Mouse (Mus musculus) ES-E14 (cell line): Measurements from ENCODE around the gene Zfp688.

Experiments
- CHD2 ChIP-seq: IDR thresholded peaks from 2 replicates; pipeline ENCODE4 v1.6.1; 2014; ENCODE audit warnings: mild to moderate bottlenecking, low read depth, low read length, inconsistent platforms
- ZC3H11A ChIP-seq: IDR thresholded peaks from 2 replicates; pipeline ENCODE4 v1.6.1; 2012; ENCODE audit warnings: low read depth, mild to moderate bottlenecking, inconsistent platforms, low read length, borderline replicate concordance
- ZNF384 ChIP-seq: IDR thresholded peaks from 2 replicates; pipeline ENCODE4 v1.6.1; 2012; ENCODE audit warnings: low read depth, low read length, inconsistent platforms

- TF ChIP-seq ZC3H11A, result no peak
- TF ChIP-seq CHD2, result no peak
- no peak for TF ChIP-seq ZNF384
Measured at GRCm38 (mm10) chr7:127402980-127403379, 18.9 kb downstream of the Zfp688 start.
